ENCODE assay signal across 15 mouse cellular contexts in the genomic region with DNA sequence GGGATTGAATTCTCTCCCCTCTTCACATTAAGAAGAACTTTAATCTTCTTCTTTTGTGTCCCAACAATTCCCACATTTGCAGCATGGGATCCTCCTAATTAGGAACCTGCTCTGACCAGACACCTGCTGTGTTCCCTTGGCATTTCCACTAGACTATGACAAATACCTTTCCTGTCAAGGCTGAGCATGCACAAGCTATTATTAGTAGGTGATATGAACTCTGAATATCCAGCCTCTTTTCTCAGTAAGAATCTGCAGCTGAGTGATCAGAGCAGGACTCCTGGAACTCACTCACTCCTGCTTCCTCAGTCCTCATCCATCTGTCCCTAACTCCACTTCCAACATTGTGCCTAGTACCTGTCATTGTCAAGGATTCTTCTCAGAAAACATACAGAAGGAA.
"Had no signal": no experiment of that assay in that cellular context is flagged by ENCODE, and none has a peak within 500 bp of the region (broad histone marks: within the 10 kb centered on the region; RNA-seq: fewer than 3 reads in every experiment).

No protein-coding gene starts in this region.

- DNase-seq: kidney, postnatal 36 days; layer of hippocampus, adult 9-11 months; layer of hippocampus, postnatal 36 days; lung, embryonic 14.5 days; lung, postnatal 10 days; lung, postnatal 4 days; midbrain, embryonic 14.5 days; retina, postnatal 1 day; right cerebral cortex, postnatal 4 days; thymus, postnatal 4 days had no signal

- H3K9ac ChIP-seq: limb, embryonic 15.5 days; liver, embryonic 12.5 days; lung, embryonic 14.5 days; neural tube, embryonic 15.5 days had no signal

- H3K9me3 ChIP-seq: limb, embryonic 15.5 days; neural tube, embryonic 15.5 days had no signal

- H3K36me3 ChIP-seq: limb, embryonic 15.5 days; liver, embryonic 12.5 days; midbrain, embryonic 10.5 days; neural tube, embryonic 15.5 days had no signal

- ATAC-seq: liver, embryonic 12.5 days had no signal

- H3K4me1 ChIP-seq: limb, embryonic 15.5 days; liver, embryonic 12.5 days; midbrain, embryonic 10.5 days; neural tube, embryonic 15.5 days had no signal

- H3K27ac ChIP-seq: limb, embryonic 15.5 days; liver, embryonic 12.5 days; midbrain, embryonic 10.5 days; neural tube, embryonic 15.5 days had no signal

- H3K4me3 ChIP-seq: limb, embryonic 15.5 days; liver, embryonic 12.5 days; midbrain, embryonic 10.5 days; myocyte; neural tube, embryonic 15.5 days had no signal

- H3K27me3 ChIP-seq: limb, embryonic 15.5 days; liver, embryonic 12.5 days; neural tube, embryonic 15.5 days had no signal

- H3K4me2 ChIP-seq: limb, embryonic 15.5 days; liver, embryonic 12.5 days; lung, embryonic 14.5 days; neural tube, embryonic 15.5 days had no signal
